In genomic region chr2:139589905-139590304, GRCm38 (mm10) we compare ENCODE assay signal across 10 mouse cellular contexts.
DNase-seq lines count a peak whose midpoint lies in the region; ATAC-seq and TF ChIP-seq lines count a peak whose summit lies in the region.
"Had no signal": no experiment of that assay in that cellular context is flagged by ENCODE, and none has a peak within 500 bp of the region (broad histone marks: within the 10 kb centered on the region; RNA-seq: fewer than 3 reads in every experiment).

No protein-coding gene starts in this region.

- no peak overlapping the region for H3K27ac ChIP-seq in midbrain, embryonic 11.5 days (ENCODE audit: low read depth, low read length)
- no peak overlapping the region for H3K27ac ChIP-seq in midbrain, embryonic 16.5 days (ENCODE audit: low read length)
- H3K27ac ChIP-seq in cerebellum, adult 2 months (ENCODE audit: insufficient read depth, low read length): no peak overlapping the region
- no peak overlapping the region for H3K27ac ChIP-seq in lung, embryonic 14.5 days (ENCODE audit: low read depth)
- no peak overlapping the region for H3K27ac ChIP-seq in stomach, postnatal 0 days (replicated peaks)
- H3K27ac ChIP-seq: heart, embryonic 13.5 days had no signal

- DNase-seq in cerebellum, adult 11 months: peak; percentile 38
- DNase-seq in midbrain, embryonic 11.5 days (ENCODE audit: low spot score, missing footprints): no peak
- peak; percentile 31 to 35 for DNase-seq in cerebellum, adult 2 months
- peak; percentile 46 for DNase-seq in kidney, adult 18-20 months
- peak; percentile 69 for DNase-seq in lung, embryonic 14.5 days
- DNase-seq in stomach, postnatal 0 days (ENCODE audit: low spot score): peak; percentile 64

- TF ChIP-seq EP300 in stomach, postnatal 0 days (optimal IDR thresholded peaks at IDR 0.05): no peak

- no peak overlapping the region for H3K9ac ChIP-seq in midbrain, embryonic 11.5 days (ENCODE audit: low read length)
- no peak overlapping the region for H3K9ac ChIP-seq in midbrain, embryonic 16.5 days (ENCODE audit: low read depth, low read length)
- no peak overlapping the region for H3K9ac ChIP-seq in lung, embryonic 14.5 days
- H3K9ac ChIP-seq in stomach, postnatal 0 days (ENCODE audit: low read length): no peak overlapping the region
- H3K9ac ChIP-seq: heart, embryonic 13.5 days had no signal

- no peaks in the 10 kb centered on the region for H3K4me1 ChIP-seq in midbrain, embryonic 11.5 days (ENCODE audit: control insufficient read depth, insufficient read depth, low read length)
- no peaks in the 10 kb centered on the region for H3K4me1 ChIP-seq in midbrain, embryonic 16.5 days (ENCODE audit: control insufficient read depth, insufficient read depth, low read length)
- H3K4me1 ChIP-seq in cerebellum, adult 2 months (ENCODE audit: control insufficient read depth, insufficient read depth, low read length): no peaks in the 10 kb centered on the region
- H3K4me1 ChIP-seq in lung, embryonic 14.5 days (ENCODE audit: insufficient read depth): no peaks in the 10 kb centered on the region
- H3K4me1 ChIP-seq in stomach, postnatal 0 days (replicated peaks; ENCODE audit: control insufficient read depth, insufficient read depth): no peaks in the 10 kb centered on the region
- H3K4me1 ChIP-seq: heart, embryonic 13.5 days had no signal

- 44% methylated on average over 4 of the region's 4 CpGs for WGBS in midbrain, embryonic 11.5 days
- 47% methylated on average over 4 of the region's 4 CpGs for WGBS in midbrain, embryonic 16.5 days
- WGBS in cerebellum, adult 2 months: 48% methylated on average over 4 of the region's 4 CpGs
- WGBS in lung, embryonic 14.5 days: 50% methylated on average over 4 of the region's 4 CpGs
- 50% methylated on average over 4 of the region's 4 CpGs for WGBS in stomach, postnatal 0 days

- TF ChIP-seq POLR2A in cerebellum, adult 2 months (IDR thresholded peaks at IDR 0.05; ENCODE audit: borderline replicate concordance, insufficient read depth, low read length): no peak

- H3K4me3 ChIP-seq in midbrain, embryonic 11.5 days (ENCODE audit: low read depth, low read length): no peak overlapping the region
- no peak overlapping the region for H3K4me3 ChIP-seq in midbrain, embryonic 16.5 days (ENCODE audit: low read depth, low read length)
- H3K4me3 ChIP-seq in cerebellum, adult 2 months (replicated peaks; ENCODE audit: insufficient read depth, low read depth, low read length): no peak overlapping the region
- no peak overlapping the region for H3K4me3 ChIP-seq in lung, embryonic 14.5 days (ENCODE audit: low read depth, low read length)
- H3K4me3 ChIP-seq in stomach, postnatal 0 days (ENCODE audit: low read depth, low read length): no peak overlapping the region
- H3K4me3 ChIP-seq: heart, embryonic 13.5 days; myocyte had no signal

- H3K9me3 ChIP-seq in midbrain, embryonic 11.5 days (ENCODE audit: control insufficient read depth, low read length): no peaks in the 10 kb centered on the region
- no peaks in the 10 kb centered on the region for H3K9me3 ChIP-seq in midbrain, embryonic 16.5 days (replicated peaks; ENCODE audit: control insufficient read depth, low read length, poor library complexity, severe bottlenecking)
- no peaks in the 10 kb centered on the region for H3K9me3 ChIP-seq in lung, embryonic 14.5 days (ENCODE audit: low read depth, low read length)
- H3K9me3 ChIP-seq in stomach, postnatal 0 days (ENCODE audit: control insufficient read depth, low read length): no peaks in the 10 kb centered on the region
- H3K9me3 ChIP-seq: heart, embryonic 13.5 days had no signal

- no peaks in the 10 kb centered on the region for H3K27me3 ChIP-seq in midbrain, embryonic 11.5 days (ENCODE audit: control insufficient read depth, insufficient read depth, low read length)
- no peaks in the 10 kb centered on the region for H3K27me3 ChIP-seq in midbrain, embryonic 16.5 days (ENCODE audit: control insufficient read depth, insufficient read depth, low read depth, low read length)
- no peaks in the 10 kb centered on the region for H3K27me3 ChIP-seq in cerebellum, adult 2 months (ENCODE audit: control insufficient read depth, insufficient read depth, low read length)
- no peaks in the 10 kb centered on the region for H3K27me3 ChIP-seq in lung, embryonic 14.5 days (ENCODE audit: insufficient read depth, low read length)
- H3K27me3 ChIP-seq in stomach, postnatal 0 days (ENCODE audit: control insufficient read depth, insufficient read depth, low read length): no peaks in the 10 kb centered on the region
- H3K27me3 ChIP-seq: heart, embryonic 13.5 days had no signal

- ATAC-seq in cerebellum, adult (ENCODE audit: insufficient number of reproducible peaks, low FRiP score, low TSS enrichment): no peak; the same call in 1 of the 2 replicates
- peak; percentile 76 for ATAC-seq in midbrain, embryonic 11.5 days (ENCODE audit: low FRiP score)
- no peak for ATAC-seq in midbrain, embryonic 16.5 days
- no peak for ATAC-seq in lung, embryonic 14.5 days (ENCODE audit: insufficient read depth)
- ATAC-seq in stomach, postnatal 0 days (ENCODE audit: low FRiP score, low TSS enrichment): no peak

- H3K4me2 ChIP-seq in midbrain, embryonic 11.5 days: no peak overlapping the region
- H3K4me2 ChIP-seq in midbrain, embryonic 16.5 days (ENCODE audit: low read length): no peak overlapping the region
- no peak overlapping the region for H3K4me2 ChIP-seq in lung, embryonic 14.5 days
- no peak overlapping the region for H3K4me2 ChIP-seq in stomach, postnatal 0 days (replicated peaks; ENCODE audit: low read depth)
- H3K4me2 ChIP-seq: heart, embryonic 13.5 days had no signal

- TF ChIP-seq CTCF in cerebellum, adult 2 months (IDR thresholded peaks at IDR 0.05; ENCODE audit: borderline replicate concordance, insufficient read depth, low read depth, low read length): peak; percentile 49; the same call in 1 of the 2 replicates
- TF ChIP-seq CTCF in lung, embryonic 14.5 days (IDR thresholded peaks at IDR 0.05; ENCODE audit: low read depth): peak; percentile 64
- TF ChIP-seq CTCF in stomach, postnatal 0 days (IDR thresholded peaks at IDR 0.05; ENCODE audit: low read depth): peak; percentile 73

- H3K36me3 ChIP-seq in midbrain, embryonic 11.5 days (ENCODE audit: control insufficient read depth, insufficient read depth, low read length): no peaks in the 10 kb centered on the region
- no peaks in the 10 kb centered on the region for H3K36me3 ChIP-seq in midbrain, embryonic 16.5 days (ENCODE audit: control insufficient read depth, insufficient read depth, low read length)
- no peaks in the 10 kb centered on the region for H3K36me3 ChIP-seq in lung, embryonic 14.5 days (ENCODE audit: insufficient read depth)
- no peaks in the 10 kb centered on the region for H3K36me3 ChIP-seq in stomach, postnatal 0 days (ENCODE audit: control insufficient read depth, insufficient read depth, low read length)
- H3K36me3 ChIP-seq: heart, embryonic 13.5 days had no signal
